Mouse (Mus musculus) right cerebral cortex, postnatal 36 days (tissue): ENCODE measurements around the gene Calr.
"Not testable (repeated sequence)": the region's sequence is repeated elsewhere in the genome, so short reads cannot be mapped to it uniquely, and the experiment has no call there.

Source experiments
- DNase-seq, 2 experiments: peaks; one replicate each; pipeline ENCODE4 v3.0.0; 2022; ENCODE audit warnings: low spot score in 2 of 2, mixed read lengths in 1 of 2

Gene Calr

GRCm38 (mm10) chr8:84844397-84845070, 2.2 kb downstream of the Calr start:
- no peak for DNase-seq

GRCm38 (mm10) chr8:84841514-84841913, 5.2 kb downstream of the Calr start:
- no peak for DNase-seq

- peak; percentile 89 to 90 for DNase-seq
These were observed 6.3 kb downstream of the Calr start, which contains the start of gene Rad23a for GRCm38 (mm10) chr8:84840248-84840999. TSS of gene Rad23a (minus strand) at chr8:84840665.

GRCm38 (mm10) chr8:84839875-84840247, 6.9 kb downstream of the Calr start:
- DNase-seq = no peak

- DNase-seq = no peak
These were observed 7.3 kb downstream of the Calr start for GRCm38 (mm10) chr8:84839411-84839810.

GRCm38 (mm10) chr8:84838513-84838912, 8.2 kb downstream of the Calr start:
- DNase-seq = no peak

GRCm38 (mm10) chr8:84837912-84838470, 8.7 kb downstream of the Calr start:
- no peak for DNase-seq

GRCm38 (mm10) chr8:84837149-84837911, 9.4 kb downstream of the Calr start:
- no peak for DNase-seq

- peak in 1 of 2 experiments; percentile 68 for DNase-seq
These were observed 11.6 kb downstream of the Calr start for GRCm38 (mm10) chr8:84834866-84835855.

GRCm38 (mm10) chr8:84834002-84834865, 12.5 kb downstream of the Calr start:
- DNase-seq = no peak

GRCm38 (mm10) chr8:84832759-84833742, 13.7 kb downstream of the Calr start:
- DNase-seq = no peak

- DNase-seq = peak in 1 of 2 experiments; percentile 59
These were observed 14.6 kb downstream of the Calr start for GRCm38 (mm10) chr8:84832034-84832717.

- no peak for DNase-seq
These were observed 15.2 kb downstream of the Calr start, which contains the start of gene Gadd45gip1 for GRCm38 (mm10) chr8:84831490-84831889. TSS of gene Gadd45gip1 (plus strand) at chr8:84831522.

GRCm38 (mm10) chr8:84826518-84826917, 20.2 kb downstream of the Calr start:
- not testable (repeated sequence) for DNase-seq

GRCm38 (mm10) chr8:84825636-84826035, 21.1 kb downstream of the Calr start:
- DNase-seq = no peak

GRCm38 (mm10) chr8:84823653-84824052, 23.1 kb downstream of the Calr start:
- DNase-seq = no peak

- DNase-seq = no peak
These were observed 24.0 kb downstream of the Calr start, which contains the start of gene Dand5 for GRCm38 (mm10) chr8:84822723-84823122. TSS of gene Dand5 (minus strand) at chr8:84822823.

GRCm38 (mm10) chr8:84816117-84816516, 30.6 kb downstream of the Calr start:
- no peak for DNase-seq
